Mouse (Mus musculus) left cerebral cortex, postnatal 36 days (tissue): Measurements from ENCODE around the gene Sp3. TPM values are rescaled to one million over a fixed set of nuclear protein-coding genes. Genes with fewer than 3 reads are reported as not detected.
"Not testable (repeated sequence)": the region's sequence is repeated elsewhere in the genome, so short reads cannot be mapped to it uniquely, and the experiment has no call there.

ENCODE experiments used
- DNase-seq, 2 experiments: peaks; one replicate each; pipeline ENCODE4 v3.0.0; 2021 to 2022; ENCODE audit warnings: low spot score in 2 of 2, mixed read lengths in 1 of 2
- intact Hi-C: fragments of 180-260 bp; cut with DNase I; formaldehyde crosslinking; loops from one replicate; pipeline ENCODE4 v1.15.1; 2025
- total RNA-seq, 2 experiments: library from RNA; stranded (reverse); gene quantifications; 2 replicates each; pipeline ENCODE4 v1.2.3; 2021

Sp3 gene
- total RNA-seq, 2 experiments from 2014 or later, result 50.0 to 54.8 TPM

GRCm38 (mm10) chr2:72965450-72965849, 14.8 kb downstream of the Sp3 start:
- no peak for DNase-seq
- intact Hi-C loops, result no loop called here

- DNase-seq, result no peak
- intact Hi-C loops, result no loop called here
Measured at GRCm38 (mm10) chr2:72956415-72956814, 23.8 kb downstream of the Sp3 start.

GRCm38 (mm10) chr2:72952979-72953378, 27.3 kb downstream of the Sp3 start:
- intact Hi-C loops, result no loop called here

DNA sequence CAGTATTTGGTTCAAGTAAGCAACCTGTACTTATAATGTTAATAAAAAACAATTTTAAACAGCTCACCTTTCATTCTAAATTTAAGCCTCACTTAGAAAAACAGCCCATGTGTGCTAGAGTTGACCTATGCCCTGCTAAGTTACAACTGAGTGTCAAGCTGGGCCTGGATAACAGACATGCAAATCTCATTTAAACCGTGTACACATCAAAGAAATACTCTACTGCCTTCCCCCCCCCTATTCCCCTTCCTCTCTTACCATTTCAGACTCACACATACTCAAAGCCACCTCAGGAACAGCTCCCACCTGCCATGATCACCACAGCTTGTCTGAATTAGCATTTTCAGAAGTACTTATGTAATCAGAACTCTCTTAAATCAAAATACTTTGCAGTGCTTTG, 44.3 kb downstream of the Sp3 start:
- intact Hi-C loops, result no loop called here
- no peak for DNase-seq

More at GRCm38 (mm10) chr2:72952979-72953378, 27.3 kb downstream of the Sp3 start:
- DNase-seq, result no peak

DNA sequence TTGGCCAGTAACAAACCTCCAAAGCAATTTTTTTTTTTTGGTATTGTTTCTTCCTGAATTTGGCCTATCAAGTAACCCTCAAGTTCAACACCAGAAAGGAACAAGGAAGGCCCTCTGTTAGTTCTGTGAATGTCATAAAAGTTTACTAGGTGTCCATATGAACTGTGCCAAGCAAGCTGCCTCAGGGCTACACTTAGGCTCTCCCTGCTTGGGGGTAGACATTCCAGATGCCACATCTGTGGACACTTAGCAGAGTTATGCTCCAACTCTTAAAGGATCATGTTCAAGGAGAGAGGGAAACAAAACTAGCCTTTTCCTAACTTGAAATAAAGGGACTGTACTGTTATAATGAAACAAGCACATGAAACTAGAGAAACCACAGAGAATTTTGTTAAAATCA, 48.1 kb downstream of the Sp3 start:
- intact Hi-C loops, result no loop called here
- DNase-seq, result no peak

- DNase-seq, result no peak
Measured at GRCm38 (mm10) chr2:72924981-72925380, 55.3 kb downstream of the Sp3 start.

GRCm38 (mm10) chr2:72916170-72916569, 64.1 kb downstream of the Sp3 start:
- intact Hi-C loops, result no loop called here
- no peak for DNase-seq

More at GRCm38 (mm10) chr2:72924981-72925380, 55.3 kb downstream of the Sp3 start:
- intact Hi-C loops, result no loop called here

GRCm38 (mm10) chr2:72915245-72915930, 64.9 kb downstream of the Sp3 start:
- intact Hi-C loops, result no loop called here
- no peak for DNase-seq

DNA sequence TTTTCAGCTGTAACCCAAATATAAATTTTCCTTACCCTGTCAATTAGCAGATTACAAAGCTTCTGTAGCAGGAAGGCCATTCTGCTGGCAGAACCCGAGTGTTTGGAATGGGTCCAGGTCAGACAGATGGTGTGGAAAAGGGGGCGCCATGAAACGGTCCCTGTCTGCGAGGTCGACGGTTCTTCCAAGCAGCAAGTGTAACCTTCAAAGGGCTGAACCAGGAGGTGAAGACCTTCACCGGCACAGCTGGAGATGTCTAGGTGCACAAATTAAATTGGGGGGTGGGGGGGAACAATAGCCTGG, 66.8 kb downstream of the Sp3 start:
- intact Hi-C loops, result no loop called here
- no peak for DNase-seq

- DNase-seq, result no peak
- intact Hi-C loops, result no loop called here
Measured at GRCm38 (mm10) chr2:72912708-72913457, 67.4 kb downstream of the Sp3 start.

GRCm38 (mm10) chr2:72911527-72911926, 68.7 kb downstream of the Sp3 start:
- intact Hi-C loops, result no loop called here
- DNase-seq, result no peak

GRCm38 (mm10) chr2:72909046-72909445, 71.2 kb downstream of the Sp3 start:
- no peak for DNase-seq
- intact Hi-C loops, result no loop called here

- no peak for DNase-seq
- intact Hi-C loops, result no loop called here
Measured at GRCm38 (mm10) chr2:72908191-72908910, 71.9 kb downstream of the Sp3 start.

DNA sequence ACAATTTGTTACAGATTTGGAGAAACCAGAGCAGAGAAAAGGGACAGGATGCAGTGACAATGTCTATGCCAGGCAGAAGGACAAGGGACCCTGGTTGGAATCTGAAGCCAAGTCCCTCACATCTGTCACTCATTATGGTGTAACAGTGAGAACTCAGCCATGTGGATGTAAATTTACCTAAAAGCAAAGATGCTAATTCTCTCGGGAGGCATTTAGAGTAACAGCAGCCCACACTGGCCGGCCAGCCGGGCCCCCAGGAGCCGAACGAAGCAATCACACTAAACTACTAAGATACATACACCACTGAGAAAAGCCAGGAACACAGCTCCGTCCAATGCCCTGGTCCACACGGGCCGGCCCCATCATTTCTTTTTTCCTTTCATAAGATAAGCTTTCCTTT, 73.5 kb downstream of the Sp3 start:
- intact Hi-C loops, result no loop called here
- no peak for DNase-seq

DNA sequence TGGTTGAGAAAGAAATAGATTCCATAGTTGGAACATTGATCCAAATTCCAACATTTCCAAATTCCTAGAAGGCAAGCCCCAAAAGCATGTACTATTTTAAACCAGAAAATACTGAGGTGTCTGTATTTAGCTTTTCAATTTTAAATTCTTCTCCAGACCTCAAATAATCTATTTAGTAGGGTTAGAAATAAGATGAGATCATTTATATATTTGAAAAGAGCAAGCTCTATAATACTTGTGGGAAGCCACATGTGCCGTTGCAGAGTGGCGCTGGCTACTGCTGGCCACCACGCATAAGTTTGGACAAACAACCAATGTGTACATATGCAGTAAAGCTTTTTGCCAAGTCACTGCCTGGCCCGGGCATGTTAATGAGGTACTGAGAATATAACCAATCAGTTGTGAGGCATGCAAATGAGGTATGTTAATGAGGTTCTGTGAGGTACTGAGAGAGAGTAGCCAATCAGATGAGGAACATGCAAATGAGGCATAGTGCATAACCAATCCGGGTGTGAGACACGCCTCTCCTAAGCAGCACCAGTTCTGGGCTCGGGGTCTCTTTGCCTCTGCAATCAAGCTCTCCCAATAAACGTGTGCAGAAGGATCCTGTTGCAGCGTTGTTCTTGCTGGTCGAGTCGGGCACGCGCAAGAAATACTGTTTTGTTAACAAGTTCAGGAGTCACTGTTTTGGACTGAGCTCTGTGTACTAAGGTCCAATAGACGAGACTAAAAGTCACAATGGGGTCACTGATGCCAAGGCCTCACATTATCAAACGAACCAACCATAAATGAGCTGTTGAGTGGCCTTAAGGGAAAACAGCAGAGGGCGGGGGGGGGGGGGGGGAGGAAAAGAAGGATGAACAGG, 77.2 kb downstream of the Sp3 start:
- DNase-seq, intact Hi-C loops: not testable (repeated sequence)

GRCm38 (mm10) chr2:72898782-72899305, 81.4 kb downstream of the Sp3 start:
- DNase-seq, result no peak
- intact Hi-C loops, result no loop called here

DNA sequence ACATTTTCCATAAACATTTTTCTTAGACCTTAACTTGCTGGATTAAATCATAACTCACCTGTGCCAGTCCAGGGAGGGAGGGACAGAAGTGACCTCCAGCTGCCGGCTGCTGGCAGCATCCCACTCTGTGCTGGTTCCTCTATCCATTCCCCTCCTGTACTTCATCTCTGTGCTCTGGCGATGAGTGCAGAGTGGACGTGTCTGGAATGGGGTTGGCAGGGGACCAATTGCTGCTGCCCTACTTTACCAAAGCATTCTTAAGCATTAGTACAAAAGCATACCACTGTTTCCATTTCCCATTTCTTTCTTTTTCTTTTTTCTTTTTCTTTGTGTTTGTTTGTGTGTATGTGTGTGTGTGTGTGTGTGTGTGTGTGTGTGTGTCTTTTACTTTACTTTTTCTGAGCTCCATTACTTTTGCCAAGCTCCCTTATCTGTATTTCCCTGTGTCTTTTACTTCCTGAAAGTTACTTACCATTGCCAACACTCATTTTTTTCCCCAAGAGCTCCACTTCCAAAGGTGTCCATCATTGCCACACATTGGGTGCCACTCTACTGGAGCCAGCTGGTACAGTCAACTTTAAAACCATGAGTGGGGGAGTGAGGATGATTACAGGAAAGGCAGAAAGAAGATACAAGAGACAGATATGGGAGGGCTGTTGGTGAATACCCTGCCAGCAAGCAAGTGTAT, 82.0 kb downstream of the Sp3 start:
- intact Hi-C loops, result no loop called here
- DNase-seq, result no peak

- no peak for DNase-seq
- intact Hi-C loops, result no loop called here
Measured at GRCm38 (mm10) chr2:72889806-72890205, 90.4 kb downstream of the Sp3 start.
